Mouse (Mus musculus): ENCODE data around the gene Mgrn1.

- TF ChIP-seq CTCF (IDR thresholded peaks at IDR 0.05; ENCODE audit: borderline replicate concordance, control insufficient read depth, extremely low read depth, insufficient read depth, low read length, poor library complexity) (no peak), POLR2A (IDR thresholded peaks at IDR 0.05; ENCODE audit: control insufficient read depth, extremely low read depth, insufficient read depth, low read length, poor library complexity) (no peak)
Observed at GRCm38 (mm10) chr16:4946155-4946554, 60.1 kb downstream of the Mgrn1 start.
